Mouse (Mus musculus): ENCODE data around the gene Hivep2.

The Hivep2 gene

DNA sequence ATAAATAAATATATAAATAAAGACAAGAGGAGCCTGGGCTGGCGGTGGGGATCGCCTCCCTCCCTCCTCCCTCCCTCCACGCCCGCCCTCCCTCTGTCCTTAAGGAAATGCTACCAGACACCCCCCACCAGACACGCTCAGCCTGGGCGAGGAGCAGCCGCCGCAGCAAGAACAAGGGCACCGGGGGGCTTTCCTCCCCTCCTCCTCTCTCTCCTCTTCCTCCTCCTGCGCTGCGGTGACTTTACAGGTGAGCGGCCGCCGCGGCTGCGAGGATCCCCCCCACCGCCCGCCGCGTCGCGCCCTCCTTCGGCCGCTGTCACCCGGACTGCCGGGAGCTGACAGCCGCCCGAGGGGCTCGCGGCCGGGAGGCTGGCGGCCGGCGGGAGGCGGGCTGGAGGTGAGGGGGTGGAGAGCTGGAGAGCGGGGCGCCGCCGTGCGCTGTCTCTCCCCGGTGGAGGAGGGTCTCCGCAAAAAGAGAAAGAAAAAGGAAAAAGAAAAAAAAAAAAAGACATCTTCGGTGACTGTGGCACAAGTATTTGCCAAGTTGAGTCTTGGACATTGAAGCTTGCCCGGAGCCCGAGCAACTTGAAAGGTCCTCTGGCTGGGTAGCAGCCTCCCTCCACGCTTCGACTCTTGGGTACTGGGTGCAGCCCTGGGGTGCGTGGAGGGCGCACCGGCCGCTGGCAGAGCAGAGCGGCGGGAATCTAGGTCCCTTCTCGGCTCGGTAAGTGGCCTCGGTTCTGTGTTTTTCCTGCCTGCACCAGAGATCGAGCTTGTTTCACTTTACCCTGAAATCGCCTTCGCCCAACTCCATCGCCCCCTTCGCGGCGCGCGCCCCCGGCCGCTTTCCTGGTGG, at the start of gene Hivep2:
Gene Hivep2 (plus strand): TSS at position 102 of the 856 bp plus-strand sequence.
- peak; percentile 37 for DNase-seq (ENCODE audit: low spot score)

DNA sequence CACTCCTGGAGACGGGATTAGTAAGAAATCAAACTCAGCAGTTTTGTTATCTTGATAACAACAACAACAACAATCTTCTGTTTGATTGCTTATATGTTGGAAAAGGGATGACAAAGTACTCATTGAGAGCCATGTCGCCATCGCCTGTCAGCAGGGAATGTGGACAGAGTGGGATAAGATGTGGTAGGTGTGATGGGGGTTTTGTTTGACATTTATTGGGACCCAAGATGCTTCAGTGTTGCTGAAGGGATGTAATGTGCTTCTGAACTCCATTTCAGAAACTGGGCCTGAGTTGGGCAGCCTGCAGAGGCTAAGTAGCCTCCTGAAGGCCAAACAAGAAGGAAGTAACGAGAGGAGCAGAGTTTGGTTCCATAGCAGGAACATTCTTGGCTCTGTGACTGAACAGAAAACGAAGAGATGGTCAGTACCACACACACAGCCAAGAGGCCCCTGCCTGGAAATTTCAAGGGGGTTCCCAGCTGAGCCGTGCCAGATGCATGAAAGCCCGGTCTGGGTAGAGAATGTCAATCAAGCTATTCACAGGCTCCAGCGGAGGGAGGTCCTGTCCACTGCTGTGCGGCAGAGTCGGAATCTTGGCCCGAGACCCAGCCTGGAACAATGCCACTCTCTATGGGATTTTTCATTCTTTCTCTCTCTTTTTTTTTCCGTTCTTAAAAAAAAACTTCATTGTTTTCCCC, 49.1 kb upstream of the Hivep2 start:
- peak; percentile 34 for DNase-seq (ENCODE audit: low spot score)

DNA sequence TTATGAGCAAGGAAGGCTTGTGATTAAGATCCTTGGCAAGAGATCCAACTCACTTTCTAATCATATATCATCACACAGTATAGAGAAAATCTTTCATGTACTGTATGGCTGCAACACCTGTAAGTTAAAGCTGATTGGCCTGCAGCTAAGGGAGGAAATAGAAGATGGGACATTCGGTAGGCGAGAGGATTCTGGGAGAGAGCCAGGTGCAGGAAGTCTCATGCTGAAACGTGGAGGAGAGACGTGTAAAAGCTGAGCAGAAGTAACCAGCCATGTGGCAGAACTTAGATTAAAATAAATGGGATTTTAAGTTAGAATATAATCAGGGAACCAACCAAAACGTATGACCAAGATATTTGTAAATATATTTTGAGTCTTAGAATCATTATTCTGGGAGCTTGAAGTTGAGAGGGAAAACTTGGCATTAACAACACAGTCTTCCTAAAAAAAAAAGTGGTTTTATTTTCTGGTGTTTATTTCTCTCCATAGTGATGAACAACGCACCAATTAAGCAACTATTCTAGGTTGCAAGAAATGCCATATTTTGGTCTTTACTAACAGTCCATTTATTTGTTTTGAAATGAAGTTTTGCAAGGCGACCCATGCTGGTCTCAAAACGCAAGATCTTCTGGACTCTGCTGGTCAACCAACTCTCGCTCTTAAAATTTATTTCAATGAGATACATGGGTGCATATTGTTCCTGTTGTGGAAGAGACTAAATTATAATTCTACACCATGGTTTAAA, 44.1 kb upstream of the Hivep2 start:
- no peak for DNase-seq (ENCODE audit: low spot score)

DNA sequence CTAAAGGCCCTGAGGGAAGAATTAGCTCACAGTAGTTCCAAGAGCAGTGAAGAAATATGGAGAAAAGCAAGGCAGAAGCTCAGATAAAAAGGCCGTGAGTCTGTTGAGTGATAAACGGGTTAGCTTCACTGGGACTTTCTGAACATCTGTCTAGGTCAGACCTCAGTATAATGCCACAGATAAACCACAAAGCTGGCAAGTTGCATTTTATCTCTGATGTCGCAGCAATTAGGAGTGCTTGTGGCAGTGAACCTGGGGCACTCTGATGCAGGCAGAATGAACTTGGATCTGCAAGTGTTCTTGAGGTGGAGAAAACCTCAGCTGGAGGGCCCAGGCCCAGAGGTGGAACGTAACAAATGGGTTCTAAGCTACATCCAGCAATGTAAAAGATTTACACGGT, 36.6 kb upstream of the Hivep2 start:
- no peak for DNase-seq (ENCODE audit: low spot score)

DNA sequence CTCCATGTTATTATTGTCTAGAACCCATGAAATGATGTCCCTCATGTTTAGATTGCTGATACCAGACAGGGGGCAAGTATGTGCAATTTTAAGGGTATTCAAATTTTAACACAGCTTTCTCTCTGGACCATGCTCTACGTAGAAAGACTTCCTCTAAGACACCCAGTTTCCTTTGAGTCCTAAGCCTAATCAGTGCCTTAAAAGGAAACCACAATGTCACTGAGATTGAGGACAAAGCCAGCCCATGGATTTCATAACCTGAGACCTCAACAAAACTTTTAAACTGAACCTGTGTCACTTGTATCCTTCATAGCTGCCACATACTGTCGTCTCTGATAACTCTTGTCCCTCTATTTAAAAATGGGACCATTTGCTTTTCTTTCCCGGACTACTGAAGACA, 33.7 kb upstream of the Hivep2 start:
- DNase-seq (ENCODE audit: low spot score): no peak

DNA sequence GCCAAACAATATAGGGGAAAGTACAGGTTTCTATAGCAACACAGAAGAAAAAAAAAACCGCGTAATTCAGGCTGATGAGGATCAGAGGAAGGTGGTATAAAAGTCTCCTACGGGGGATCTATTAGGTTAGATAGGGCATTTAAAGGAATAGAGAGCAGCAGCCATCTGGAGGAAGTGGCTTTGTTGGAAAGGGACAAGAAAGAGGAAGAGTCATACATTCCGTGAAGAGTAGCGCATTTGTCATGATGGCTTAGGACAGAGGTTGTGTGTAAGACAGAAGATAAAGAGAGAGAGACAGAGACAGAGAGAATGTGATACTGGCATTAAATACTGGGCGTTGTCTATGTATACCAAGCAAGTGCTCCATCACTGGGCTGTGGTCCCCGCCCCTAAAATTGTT, 32.6 kb upstream of the Hivep2 start:
- no peak for DNase-seq (ENCODE audit: low spot score)

DNA sequence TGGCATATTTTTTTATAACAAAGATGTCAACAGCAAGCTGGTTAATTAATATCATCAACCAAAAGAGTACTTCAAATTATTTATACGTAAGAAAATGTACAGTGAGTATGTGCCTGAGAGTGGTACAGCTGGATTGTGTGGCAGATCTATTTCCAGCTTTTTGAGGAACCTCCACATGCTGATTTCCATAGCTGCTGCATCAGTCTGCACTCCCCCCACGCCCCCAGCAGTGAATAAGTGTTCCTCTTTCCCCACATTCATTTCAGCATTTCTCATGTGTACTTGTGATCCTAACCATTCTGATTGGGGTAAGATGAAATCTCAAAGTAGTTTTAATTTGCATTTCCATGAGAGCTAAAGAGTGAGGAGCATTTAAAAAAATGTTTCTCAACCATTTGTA, 30.2 kb upstream of the Hivep2 start:
- DNase-seq (ENCODE audit: low spot score): no peak

DNA sequence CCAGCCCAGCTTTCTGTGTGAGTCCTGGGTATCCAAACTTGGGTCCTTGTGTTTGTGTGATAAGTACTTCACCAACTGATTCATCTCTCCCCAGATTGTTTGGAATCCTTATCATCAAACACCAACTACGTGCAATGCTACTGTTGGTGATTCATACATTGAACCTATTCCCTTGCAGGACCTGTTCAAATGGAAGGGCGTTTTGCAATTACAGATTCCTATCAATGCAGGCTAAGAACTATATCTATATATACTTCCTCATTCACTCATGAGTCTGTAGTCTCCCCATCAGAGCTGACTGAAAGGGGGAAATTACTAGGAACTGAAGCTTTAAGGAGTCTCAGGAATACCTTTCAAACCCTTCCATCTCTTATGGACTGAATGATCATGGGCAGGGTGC, 24.5 kb upstream of the Hivep2 start:
- DNase-seq (ENCODE audit: low spot score): no peak

DNA sequence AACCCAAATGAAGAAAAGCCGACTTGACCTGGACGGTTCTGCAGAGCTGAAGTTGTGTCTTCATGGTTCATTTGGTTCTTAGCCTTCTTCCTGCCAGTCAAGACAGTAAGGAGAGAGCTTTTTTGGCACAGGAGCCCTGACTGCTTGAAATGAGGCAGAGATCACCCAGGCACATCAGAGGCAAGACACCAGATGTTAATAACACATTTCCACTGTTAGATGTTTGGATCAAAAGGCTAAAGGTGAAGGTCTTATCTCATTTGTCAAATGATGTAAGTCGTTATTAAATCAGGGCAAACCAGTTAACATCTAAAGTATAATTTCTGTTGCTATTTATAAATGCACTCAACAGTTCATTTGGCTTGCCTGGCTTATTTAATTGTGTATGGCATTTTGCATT, 22.2 kb upstream of the Hivep2 start:
- DNase-seq (ENCODE audit: low spot score): no peak

DNA sequence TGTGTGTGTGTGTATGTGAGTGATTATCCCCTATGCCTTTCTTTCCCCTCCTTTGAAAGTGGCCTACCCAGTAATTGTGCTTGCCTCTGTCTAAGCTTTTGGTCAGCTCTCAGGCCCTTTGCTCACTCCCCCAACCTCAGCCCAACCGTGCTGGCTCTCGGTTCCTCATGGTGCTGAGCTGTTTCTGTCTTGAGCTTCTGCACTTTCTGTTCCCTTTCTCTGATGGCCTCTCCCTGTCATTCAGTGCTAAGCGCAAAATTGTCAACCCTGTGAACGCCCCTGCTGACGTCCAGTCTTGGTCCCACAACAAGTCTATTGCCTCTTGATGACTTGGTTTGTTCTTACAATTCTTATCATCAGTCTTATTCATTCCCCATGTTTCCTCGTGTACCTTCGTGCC, 19.4 kb upstream of the Hivep2 start:
- no peak for DNase-seq (ENCODE audit: low spot score)

DNA sequence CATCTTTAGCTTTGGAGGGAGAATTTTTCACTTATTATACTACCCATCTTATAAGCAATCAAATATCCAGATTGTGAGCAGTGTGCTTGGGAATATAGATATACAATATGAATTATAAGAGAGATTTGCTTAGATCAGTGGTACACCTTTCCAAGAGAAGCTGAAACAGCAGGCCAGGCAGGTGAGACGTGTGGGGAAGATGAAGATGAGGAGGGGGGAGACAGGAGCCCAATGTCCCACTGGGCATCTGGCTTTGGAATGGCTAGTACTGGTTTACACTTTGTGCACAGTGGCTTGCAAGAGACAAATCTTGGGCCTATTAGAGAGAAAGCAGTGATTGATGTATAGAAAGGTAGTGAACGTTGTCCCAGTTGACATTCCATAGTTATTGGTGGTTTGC, 2.9 kb upstream of the Hivep2 start:
- DNase-seq (ENCODE audit: low spot score): no peak

DNA sequence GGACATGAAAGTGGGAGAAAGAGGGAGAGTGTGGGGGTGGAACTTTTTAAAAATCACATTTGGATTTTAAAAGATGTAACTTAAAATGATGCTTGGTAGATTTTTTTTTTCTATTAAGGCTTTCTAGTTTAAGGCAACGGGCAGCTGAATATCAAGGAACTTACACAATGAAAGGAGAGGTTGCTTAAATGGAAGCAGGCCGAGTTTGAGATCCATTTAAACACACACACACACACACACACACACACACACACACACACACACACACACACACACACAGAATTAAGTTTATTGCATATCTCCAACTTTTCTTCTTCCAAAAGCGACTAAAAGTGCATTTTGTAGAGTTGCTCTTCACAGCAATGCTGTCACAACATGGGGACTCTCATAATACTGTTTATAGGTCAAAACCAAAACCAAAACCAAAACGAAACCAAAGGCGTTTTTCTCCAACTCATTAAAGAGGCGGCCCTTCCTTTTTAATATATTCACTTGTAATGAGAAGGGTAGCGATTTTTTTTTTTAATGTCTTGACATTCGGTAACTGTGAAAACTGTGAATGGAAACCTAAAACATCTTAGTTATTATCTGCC, 1.9 kb upstream of the Hivep2 start:
- no peak for DNase-seq (ENCODE audit: low spot score)

DNA sequence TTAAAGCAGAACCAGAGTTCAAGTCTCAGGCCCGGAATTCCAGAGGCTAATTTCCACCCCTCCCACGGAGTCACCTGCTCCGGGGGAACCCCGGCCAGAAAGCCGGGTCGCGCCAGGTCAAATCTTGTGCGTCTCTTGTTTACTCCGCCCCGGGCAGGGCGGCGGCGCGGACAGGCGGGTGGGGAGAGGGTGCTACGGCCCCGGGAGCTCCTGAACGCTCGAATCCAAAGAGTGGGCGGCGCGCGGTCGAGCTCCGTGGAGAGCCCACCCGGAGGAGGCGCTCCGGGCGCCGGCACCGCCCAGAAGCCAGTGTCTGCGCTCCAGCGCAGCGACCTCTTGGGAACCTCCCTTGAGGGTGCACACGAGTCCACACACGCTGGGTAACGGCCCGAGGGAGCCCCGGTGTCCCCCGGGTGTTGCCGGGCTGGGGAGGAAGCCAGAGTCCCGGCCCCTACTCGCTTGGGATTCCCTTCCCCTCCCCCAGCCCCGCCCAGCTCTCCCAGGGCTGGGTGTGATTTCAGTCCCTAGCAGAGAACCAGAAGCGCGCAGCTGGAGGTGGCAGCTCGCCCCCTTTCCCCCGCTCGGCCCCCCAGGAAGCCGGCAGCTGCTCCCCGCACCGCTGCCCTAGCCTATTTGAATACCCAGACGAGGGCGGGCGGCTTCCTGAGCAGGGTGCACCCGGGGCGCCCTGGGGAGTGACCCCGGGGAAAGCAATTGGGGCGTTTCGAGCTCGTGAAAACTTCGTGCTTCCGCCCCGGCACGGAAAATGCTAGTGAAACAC, 1.2 kb upstream of the Hivep2 start:
- peak; percentile 71 for DNase-seq (ENCODE audit: low spot score)

DNA sequence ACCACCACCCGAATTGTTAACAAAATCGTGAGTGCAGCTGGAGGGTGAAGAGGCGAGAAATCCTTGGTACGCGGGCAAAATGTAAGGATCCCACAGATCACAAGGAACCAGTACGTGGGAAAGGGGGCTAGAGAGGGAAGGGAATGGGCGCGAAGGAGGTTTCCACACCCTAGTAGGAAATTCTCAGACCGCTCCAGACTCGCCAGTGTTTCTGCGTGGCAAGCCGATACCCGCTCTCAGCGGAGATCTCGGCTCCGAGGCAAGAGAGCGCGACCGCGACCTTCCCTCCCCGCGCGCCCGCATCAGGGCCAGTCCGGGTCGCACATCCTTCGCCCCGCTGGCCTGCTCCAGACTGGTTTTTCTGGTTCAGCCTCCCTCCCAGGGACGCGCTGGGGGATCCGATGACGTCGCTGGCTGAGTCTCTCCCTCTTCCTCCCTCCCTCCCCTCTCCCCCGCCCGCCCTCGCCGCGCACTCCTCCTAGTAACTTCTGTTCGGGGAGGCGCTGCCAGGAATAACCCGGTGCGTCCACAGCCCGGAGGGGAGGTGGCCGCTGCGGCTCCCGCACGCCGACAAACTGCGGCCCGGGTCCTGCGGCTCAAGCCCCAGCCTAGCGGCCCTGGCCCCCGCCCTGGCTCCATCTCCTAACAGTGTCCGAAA, 430 bp upstream of the Hivep2 start:
- DNase-seq (ENCODE audit: low spot score): peak; percentile 66

DNA sequence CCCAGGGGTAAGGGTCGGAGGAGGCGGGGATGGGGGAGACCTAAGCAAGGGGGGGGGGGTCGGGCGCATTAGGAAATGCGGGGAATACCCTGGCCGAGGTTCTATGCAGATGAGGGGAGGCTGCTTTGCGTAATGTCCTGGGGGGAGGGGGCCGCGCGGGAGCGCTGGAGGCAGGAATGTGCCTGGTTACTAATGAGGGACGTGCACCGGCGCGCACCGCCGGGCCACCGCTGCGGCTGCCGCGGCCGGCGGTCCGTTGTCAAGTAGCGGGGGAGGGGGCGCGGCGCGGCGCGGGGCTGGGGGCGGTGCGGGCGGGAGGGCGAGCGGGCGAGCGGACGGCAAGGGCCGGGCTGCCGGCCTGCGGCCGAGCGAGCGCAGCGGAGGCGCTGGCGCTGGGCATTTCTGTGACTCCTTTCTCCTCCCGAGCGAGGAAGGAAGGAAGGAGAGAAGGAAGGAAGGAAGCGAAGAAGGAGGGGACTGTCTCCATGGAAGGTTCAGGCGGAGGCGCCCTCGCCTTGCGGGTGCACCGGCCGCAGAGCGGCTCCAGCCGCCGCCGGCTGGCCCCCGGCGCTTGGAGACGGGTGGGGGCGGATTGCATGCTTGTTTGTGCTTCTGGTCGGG, 1.1 kb downstream of the Hivep2 start:
- peak; percentile 38 for DNase-seq (ENCODE audit: low spot score)

DNA sequence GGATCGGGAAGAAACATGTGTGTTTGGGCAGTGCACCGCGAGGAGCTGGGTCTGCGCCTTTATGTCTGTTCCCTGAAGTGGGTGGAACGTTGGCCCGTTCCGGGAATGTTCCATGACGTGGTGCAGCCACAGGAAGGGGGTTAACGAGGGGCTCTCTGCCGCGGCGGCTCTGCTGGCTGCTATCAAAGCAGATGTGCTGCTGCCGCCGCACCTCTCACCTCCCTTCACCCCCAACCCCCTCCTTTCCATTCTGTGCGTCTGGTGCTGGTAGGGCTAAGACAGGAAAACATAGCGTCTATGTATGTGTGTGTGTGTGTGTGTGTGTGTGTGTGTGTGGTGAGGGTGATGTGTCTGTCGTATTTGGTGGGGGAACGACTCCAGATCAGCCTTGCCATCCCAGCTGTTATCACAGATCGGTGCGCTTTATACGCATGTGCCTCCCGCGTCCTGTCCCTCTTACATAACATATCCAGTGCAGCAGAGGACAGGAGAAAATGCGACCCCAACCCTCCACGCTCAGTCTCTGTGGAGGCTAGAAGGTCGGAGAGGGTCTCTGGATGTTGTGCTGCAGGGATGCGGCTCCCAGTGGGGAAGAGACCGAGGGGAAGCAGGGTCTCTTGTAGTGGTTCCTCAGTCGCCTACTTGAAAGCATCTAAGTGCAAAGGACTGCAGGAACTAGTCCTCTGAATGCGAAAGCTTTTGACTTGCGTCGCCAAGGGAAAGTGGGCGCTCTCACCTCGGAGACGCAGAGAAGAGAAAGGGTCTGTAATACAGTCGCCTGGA, 1.8 kb downstream of the Hivep2 start:
- DNase-seq (ENCODE audit: low spot score): peak; percentile 63

DNA sequence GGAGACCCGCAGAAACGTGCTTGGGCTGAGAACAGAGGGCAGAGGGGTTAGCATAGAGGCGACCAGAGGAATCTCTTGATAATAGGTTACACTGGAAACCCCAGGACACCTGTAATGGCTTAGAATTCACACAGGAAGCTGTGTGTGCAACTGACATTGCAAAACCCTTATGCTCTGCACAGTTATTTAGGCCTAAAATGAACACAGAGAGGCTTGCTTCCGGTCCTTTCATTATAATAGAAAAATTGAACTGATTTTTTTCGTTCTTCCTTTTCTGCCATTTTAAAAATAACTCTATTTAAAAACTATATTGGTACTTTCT, 2.3 kb downstream of the Hivep2 start:
- DNase-seq (ENCODE audit: low spot score): no peak

DNA sequence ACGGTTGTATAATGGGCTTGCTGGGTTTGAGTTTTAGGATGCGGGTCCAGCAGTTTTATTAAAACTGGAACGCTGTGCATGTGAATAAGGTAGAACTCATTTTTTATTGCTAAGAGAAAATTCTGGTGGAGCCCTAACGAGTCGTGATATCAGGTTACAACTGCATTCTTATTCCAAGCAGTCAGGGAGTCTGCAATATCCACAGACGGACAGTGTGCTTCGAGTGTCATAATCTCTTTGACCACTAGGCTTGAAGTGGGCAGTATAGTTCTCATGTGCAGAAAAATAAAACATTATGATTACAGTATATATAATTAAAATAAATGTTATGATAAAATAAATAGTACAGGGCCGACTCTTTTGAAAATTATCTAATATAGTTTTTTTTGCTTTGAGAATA, 3.1 kb downstream of the Hivep2 start:
- no peak for DNase-seq (ENCODE audit: low spot score)

DNA sequence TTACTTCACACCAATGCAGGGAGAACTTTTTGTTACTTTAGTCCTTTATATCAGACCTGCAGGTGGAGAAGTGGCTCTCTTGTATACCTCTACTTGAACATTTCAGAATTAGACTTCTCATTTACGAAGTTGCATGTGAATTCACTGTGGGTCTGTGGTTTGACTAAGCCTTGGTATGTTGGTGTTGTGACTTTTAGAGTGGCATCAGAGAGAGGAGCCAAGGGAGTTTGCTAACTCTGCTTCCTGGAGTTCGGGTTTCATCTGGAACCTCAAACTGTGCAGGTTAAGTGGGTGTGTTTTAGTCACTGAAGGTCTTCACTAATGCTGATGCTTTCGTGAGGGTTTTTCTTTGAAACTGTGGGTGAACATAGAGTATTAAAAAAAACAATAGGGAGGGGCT, 4.4 kb downstream of the Hivep2 start:
- no peak for DNase-seq (ENCODE audit: low spot score)

DNA sequence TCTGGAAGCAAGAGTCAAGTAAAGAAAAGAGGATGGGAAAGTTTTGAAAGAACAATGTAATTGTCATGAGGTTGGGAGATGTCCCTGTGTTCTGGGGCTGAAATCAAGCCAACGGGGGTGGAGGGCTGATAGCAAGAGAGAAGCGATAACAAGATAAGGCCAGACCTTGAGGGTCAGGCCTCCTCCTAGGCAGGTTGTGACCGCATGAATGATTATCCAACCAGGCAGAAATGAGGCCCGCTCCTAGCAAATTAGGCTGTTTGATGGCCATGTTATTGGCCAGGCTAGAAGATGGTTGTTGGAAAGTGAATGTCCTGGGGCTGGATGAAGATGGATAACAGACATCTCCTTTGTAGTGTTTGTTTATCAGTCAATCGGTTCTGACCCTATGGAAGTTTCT, 5.4 kb downstream of the Hivep2 start:
- no peak for DNase-seq (ENCODE audit: low spot score)

Data from ovary, postnatal 14 days (tissue).